Mouse (Mus musculus) cerebellum, adult 9-11 months (tissue): ENCODE measurements around the gene Zdhhc12.
A peak's percentile ranks its signal among the peaks of the same experiment; 100 is the strongest.

Experiments
- DNase-seq: peaks from one replicate; pipeline ENCODE4 v3.0.0; 2022

Gene Zdhhc12

DNA sequence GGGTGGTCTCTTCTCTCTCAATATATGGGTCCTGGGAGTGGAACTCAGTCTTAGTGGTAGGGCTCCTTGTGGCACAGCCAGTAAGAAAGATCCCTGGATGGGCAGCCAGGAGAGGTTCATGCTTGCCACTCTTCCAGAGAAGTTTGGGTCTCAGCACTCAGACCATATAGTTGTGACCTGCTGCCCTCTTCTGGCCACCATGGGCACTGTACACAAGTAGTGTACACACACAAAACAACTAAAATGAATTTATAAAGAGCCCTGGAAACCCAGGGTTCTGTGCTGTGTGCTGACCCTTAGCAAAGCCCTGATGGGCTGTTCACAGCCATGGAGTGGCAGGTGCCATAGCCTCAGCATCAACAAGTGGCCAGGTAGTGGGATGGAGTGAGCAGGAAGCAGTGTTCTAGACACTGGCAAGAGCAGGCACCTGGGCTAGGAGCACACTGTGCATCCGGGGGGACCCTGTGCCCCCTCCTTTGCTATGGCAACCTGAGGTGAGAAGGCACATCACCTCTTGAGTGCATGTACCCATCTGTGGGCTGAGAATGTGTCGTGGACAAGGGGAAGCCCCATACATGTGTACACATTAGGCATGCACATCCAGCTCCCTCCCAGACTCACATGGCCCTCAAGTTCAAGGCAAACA, 2.6 kb upstream of the Zdhhc12 start:
- no peak for DNase-seq

- DNase-seq: no peak
Observed at GRCm38 (mm10) chr2:30094208-30094588, 750 bp upstream of the Zdhhc12 start.

DNA sequence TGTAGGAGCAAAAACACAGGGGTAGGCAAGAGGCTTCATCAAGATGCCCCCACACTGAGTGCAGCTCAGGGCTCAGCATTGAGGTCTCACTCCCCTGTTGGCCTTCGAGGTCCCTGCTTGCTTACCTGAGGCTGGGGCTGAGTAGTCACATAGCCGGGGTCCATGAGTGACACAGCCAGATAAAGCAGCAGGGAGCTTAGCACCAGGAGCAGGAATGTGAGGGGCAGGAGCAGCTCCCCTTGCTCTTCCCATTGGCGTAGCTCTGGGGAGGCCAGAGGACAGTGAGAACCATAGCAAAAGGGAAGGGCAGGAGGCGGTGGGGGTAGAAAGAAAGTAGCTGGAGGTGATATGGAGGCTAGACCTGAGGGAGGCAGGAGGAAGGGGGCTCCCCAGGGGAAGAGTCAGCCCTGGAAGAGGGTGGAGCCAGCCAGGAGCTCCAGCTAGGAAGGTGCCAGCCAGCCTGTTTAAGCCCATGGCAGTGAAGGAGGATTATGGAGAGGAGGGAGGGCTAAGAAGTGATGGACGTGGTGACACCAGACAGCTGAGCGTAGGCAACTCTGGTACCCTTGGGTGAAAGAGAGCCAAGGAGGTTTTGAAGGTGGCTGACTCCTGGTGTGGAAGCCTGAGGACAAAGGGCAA, 1.0 kb downstream of the Zdhhc12 start:
- no peak for DNase-seq

GRCm38 (mm10) chr2:30091521-30091920, 1.9 kb downstream of the Zdhhc12 start:
- DNase-seq: no peak

GRCm38 (mm10) chr2:30087310-30087709, 6.1 kb downstream of the Zdhhc12 start:
- DNase-seq: no peak

GRCm38 (mm10) chr2:30084632-30085031, 8.8 kb downstream of the Zdhhc12 start:
- no peak for DNase-seq

GRCm38 (mm10) chr2:30084113-30084512, 9.3 kb downstream of the Zdhhc12 start:
- DNase-seq: no peak

GRCm38 (mm10) chr2:30080181-30080800, 13.2 kb downstream of the Zdhhc12 start:
- DNase-seq: no peak

- no peak for DNase-seq
Observed at GRCm38 (mm10) chr2:30078760-30079159, 14.7 kb downstream of the Zdhhc12 start.

- no peak for DNase-seq
Observed at GRCm38 (mm10) chr2:30078349-30078712, 15.1 kb downstream of the Zdhhc12 start.

GRCm38 (mm10) chr2:30077502-30078348, 15.7 kb downstream of the Zdhhc12 start, which contains the start of gene Pkn3:
Pkn3 (plus strand) TSS chr2:30077684.
- DNase-seq: peak; percentile 73

GRCm38 (mm10) chr2:30076959-30077358, 16.5 kb downstream of the Zdhhc12 start:
- no peak for DNase-seq

DNA sequence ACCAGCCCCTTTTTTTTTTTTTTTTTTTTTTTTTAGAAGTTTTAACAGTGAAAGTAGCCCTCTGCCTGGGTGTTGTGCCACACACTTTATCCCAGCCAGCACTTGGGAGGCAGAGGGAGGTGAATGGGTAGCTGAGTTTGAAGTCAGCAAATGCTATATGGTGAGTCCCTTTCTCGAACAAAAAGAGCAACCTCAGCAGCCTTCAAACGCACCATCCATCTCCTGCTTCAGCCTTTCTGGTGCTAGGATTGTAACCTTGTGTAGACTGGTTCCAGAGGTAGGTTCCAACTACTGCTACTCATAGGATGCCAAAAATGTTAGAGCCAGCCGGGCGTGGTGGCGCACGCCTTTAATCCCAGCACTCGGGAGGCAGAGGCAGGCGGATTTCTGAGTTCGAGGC, 17.0 kb downstream of the Zdhhc12 start:
- DNase-seq: no peak

DNA sequence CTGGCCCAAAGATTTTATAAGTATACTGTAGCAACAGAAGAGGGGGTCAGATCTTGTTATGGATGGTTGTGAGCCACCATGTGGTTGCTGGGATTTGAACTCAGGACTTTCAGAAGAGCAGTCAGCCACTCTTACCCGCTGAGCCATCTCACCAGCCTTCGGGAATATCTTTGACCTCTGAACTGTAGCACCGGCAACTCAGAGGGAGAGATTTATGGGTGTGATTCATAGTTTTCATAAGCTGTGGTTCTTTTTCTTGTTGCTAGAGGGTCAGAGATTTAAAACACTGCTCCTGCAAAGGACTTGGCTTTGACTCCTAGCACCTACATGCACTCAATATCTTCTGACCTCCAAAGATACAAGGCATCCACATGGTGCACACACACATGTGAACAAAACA, 17.8 kb downstream of the Zdhhc12 start:
- no peak for DNase-seq

- DNase-seq: no peak
Observed at GRCm38 (mm10) chr2:30073285-30073684, 20.2 kb downstream of the Zdhhc12 start.

DNA sequence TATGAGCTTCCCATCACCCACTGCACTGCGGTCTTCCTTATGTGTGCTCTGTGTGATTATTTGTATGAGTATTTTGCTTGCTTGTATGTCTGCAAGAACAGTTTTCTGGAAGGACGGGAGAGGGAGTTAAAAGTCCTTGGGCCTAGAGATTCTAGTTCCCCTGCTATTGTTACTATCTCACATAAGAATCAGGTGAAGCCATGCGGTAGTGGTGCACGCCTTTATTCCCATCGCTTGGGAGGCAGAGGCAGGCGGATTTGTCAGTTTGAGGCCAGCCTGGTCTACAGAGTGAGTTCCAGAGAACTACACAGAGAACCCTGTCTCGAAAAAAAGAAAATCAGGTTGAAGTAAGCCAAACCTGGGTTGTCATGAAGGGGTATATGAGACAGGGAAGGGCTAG, 20.6 kb downstream of the Zdhhc12 start:
- no peak for DNase-seq

- DNase-seq: no peak
Observed at GRCm38 (mm10) chr2:30067962-30068361, 25.5 kb downstream of the Zdhhc12 start.

DNA sequence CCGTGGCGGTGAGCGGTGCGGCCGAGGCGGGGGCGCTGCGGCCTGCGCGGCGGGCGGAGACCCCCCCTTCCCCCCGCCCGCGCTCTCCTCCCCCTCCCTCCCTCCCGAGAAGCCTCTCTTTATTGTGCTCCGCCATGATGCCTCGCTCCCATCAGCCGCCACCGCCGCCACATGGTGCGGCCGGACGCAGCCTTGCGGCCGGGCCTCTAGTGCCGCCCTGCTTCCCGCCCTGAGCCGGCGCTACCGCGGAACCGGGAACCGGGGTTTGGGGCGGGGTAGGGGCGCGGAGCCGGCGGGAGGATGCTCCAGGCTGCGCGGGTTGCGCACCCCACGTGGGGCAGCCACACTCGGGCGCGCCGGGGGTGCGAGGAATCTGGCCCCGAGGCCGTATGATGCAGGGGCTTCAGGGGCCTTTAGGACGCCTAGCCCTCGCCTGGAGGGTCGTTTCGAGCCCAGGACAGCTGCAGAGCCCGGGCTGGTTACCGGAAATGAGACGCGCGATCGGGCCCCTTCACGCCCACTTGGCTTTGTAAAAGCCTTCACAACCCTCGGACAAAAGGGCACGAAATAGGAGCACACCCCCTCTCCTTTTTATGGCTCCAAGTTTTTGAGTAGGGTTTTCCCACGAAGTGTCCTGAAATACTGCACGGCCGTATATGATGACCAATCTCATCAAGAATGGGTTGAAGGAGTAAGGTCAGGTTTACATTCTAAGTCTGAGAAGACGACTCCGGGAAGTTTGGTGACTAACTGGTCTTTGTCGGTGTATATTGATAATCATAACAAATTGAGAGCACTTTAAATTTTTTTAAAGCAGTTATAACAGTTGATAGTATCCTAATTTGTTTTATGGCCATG, 26.2 kb downstream of the Zdhhc12 start:
- DNase-seq: peak; percentile 67

GRCm38 (mm10) chr2:30066046-30066901, 27.2 kb downstream of the Zdhhc12 start:
- DNase-seq: peak; percentile 97

- no peak for DNase-seq
Observed at GRCm38 (mm10) chr2:30064298-30064697, 29.1 kb downstream of the Zdhhc12 start.

- no peak for DNase-seq
Observed at GRCm38 (mm10) chr2:30063791-30064190, 29.7 kb downstream of the Zdhhc12 start.
